Mouse (Mus musculus): ENCODE measurements around the gene Naa15.

- TF ChIP-seq CTCF (IDR thresholded peaks at IDR 0.05; ENCODE audit: control insufficient read depth, insufficient read depth, insufficient replicate concordance, low read depth, low read length) (no peak), POLR2A (IDR thresholded peaks at IDR 0.05; ENCODE audit: control insufficient read depth, low read depth, low read length) (no peak)
Measured at GRCm38 (mm10) chr3:51417135-51417458, 2.1 kb downstream of the Naa15 start.
